Mouse (Mus musculus) spleen, adult 12 weeks (tissue): ENCODE measurements around the gene 4930453N24Rik.

Experiments used
- DNase-seq: peaks from one replicate; pipeline ENCODE4 v3.0.0; 2022; ENCODE audit warnings: low spot score

Gene 4930453N24Rik

GRCm38 (mm10) chr16:64770521-64771430 lies at the start of gene 4930453N24Rik:
TSS of gene 4930453N24Rik (minus strand) at chr16:64771161.
- peak; percentile 65 for DNase-seq

GRCm38 (mm10) chr16:64817094-64817765 lies 46.3 kb upstream of the 4930453N24Rik start:
- no peak for DNase-seq

- no peak for DNase-seq
Measured at GRCm38 (mm10) chr16:64803041-64803440, 32.1 kb upstream of the 4930453N24Rik start.

GRCm38 (mm10) chr16:64801638-64802037 lies 30.7 kb upstream of the 4930453N24Rik start:
- DNase-seq: no peak

GRCm38 (mm10) chr16:64800393-64800792 lies 29.4 kb upstream of the 4930453N24Rik start:
- no peak for DNase-seq

GRCm38 (mm10) chr16:64794802-64795201 lies 23.8 kb upstream of the 4930453N24Rik start:
- DNase-seq: no peak

- DNase-seq: no peak
Measured at GRCm38 (mm10) chr16:64789706-64790105, 18.7 kb upstream of the 4930453N24Rik start.

GRCm38 (mm10) chr16:64775516-64775915 lies 4.6 kb upstream of the 4930453N24Rik start:
- DNase-seq: no peak

- DNase-seq: no peak
Measured at GRCm38 (mm10) chr16:64771431-64771818, 464 bp upstream of the 4930453N24Rik start.

- DNase-seq: no peak
Measured at GRCm38 (mm10) chr16:64766696-64767300, 4.2 kb downstream of the 4930453N24Rik start.

GRCm38 (mm10) chr16:64759245-64759626 lies 11.7 kb downstream of the 4930453N24Rik start:
- DNase-seq: no peak

- no peak for DNase-seq
Measured at GRCm38 (mm10) chr16:64758561-64759244, 12.3 kb downstream of the 4930453N24Rik start.

GRCm38 (mm10) chr16:64757666-64758400 lies 13.1 kb downstream of the 4930453N24Rik start:
- DNase-seq: no peak

- no peak for DNase-seq
Measured at GRCm38 (mm10) chr16:64756321-64756720, 14.6 kb downstream of the 4930453N24Rik start.

GRCm38 (mm10) chr16:64754743-64755139 lies 16.2 kb downstream of the 4930453N24Rik start:
- no peak for DNase-seq

GRCm38 (mm10) chr16:64753990-64754742 lies 16.8 kb downstream of the 4930453N24Rik start:
- DNase-seq: no peak

GRCm38 (mm10) chr16:64748237-64748636 lies 22.7 kb downstream of the 4930453N24Rik start:
- DNase-seq: no peak

- no peak for DNase-seq
Measured at GRCm38 (mm10) chr16:64745089-64745488, 25.9 kb downstream of the 4930453N24Rik start.

GRCm38 (mm10) chr16:64737289-64737688 lies 33.7 kb downstream of the 4930453N24Rik start:
- DNase-seq: no peak

- DNase-seq: no peak
Measured at GRCm38 (mm10) chr16:64723273-64724057, 47.5 kb downstream of the 4930453N24Rik start.
